In genomic region chr7:79729169-79729568, GRCm38 (mm10) we compare ENCODE assay signal across 8 mouse cellular contexts. TPM values are rescaled to one million over a fixed set of nuclear protein-coding genes. Genes with fewer than 3 reads are reported as not detected.
DNase-seq lines count a peak whose midpoint lies in the region; ATAC-seq lines count a peak whose summit lies in the region.

No protein-coding gene starts in this region.

- intact Hi-C loops in heart, postnatal 36 days (cut with DNase I), result loop anchor here (1.0 to 5.0 kb wide), 3 partner anchors 67 to 232 kb away; partner anchors contain the start of gene Ticrr

- peak; percentile 45 to 83 for DNase-seq in heart, adult 18-20 months
- DNase-seq in heart, adult 11 months, result no peak
- peak; percentile 86 for DNase-seq in NIH3T3 (ENCODE audit: low read depth)
- DNase-seq in embryo, embryonic 11.5 days (ENCODE audit: low read depth, low spot score), result peak; percentile 57
- peak; percentile 68 to 78 for DNase-seq in heart, postnatal 36 days
- DNase-seq in layer of hippocampus, postnatal 25 days (ENCODE audit: extremely low spot score in 1 of 2, low spot score in 1 of 2), result peak; percentile 40 to 78
- DNase-seq in spleen, postnatal 4 days (ENCODE audit: low spot score in 2 of 2), result peak; percentile 56 to 84

- ATAC-seq in megakaryocyte-erythroid progenitor cell, adult 5-6 weeks (replicated peaks; ENCODE audit: low FRiP score, low TSS enrichment, poor library complexity, severe bottlenecking), result peak; percentile 53

RNA-seq across cellular contexts. Expression of gene Plin1, which starts 3.5 kb away (rescaled TPM):
- total RNA-seq in heart, adult 18-20 months (2021), result 10 to 100 TPM in 1 of 2 experiments, 1 to 10 TPM in 1; 9.4 to 52.1 TPM
- 10 to 100 TPM in 1 of 2 experiments, 1 to 10 TPM in 1; 2.2 to 12.4 TPM for total RNA-seq in heart, postnatal 36 days (2021)
- under 1 TPM; 0.28 to 0.49 TPM for total RNA-seq in layer of hippocampus, postnatal 25 days (2021)
- not detected in 2 replicates for total RNA-seq in megakaryocyte-erythroid progenitor cell, adult 5-6 weeks (2014; fragmentation: Nextera tagmentation)
- not detected in 2 replicates for total RNA-seq in megakaryocyte-erythroid progenitor cell, adult 5-6 weeks (2017)

RNA-seq across cellular contexts. Expression of gene Kif7, which starts 13.6 kb away (rescaled TPM):
- 1 to 10 TPM in 1 of 2 experiments, under 1 TPM in 1; 0.82 to 1.1 TPM for total RNA-seq in heart, adult 18-20 months (2021)
- 1 to 10 TPM; 1.4 to 2.0 TPM for total RNA-seq in heart, postnatal 36 days (2021)
- 1 to 10 TPM; 1.9 to 2.4 TPM for total RNA-seq in layer of hippocampus, postnatal 25 days (2021)
- total RNA-seq in megakaryocyte-erythroid progenitor cell, adult 5-6 weeks (2014; fragmentation: Nextera tagmentation), result 0.28 and 0.79 TPM in 2 replicates
- 1.8 and 2.5 TPM in 2 replicates for total RNA-seq in megakaryocyte-erythroid progenitor cell, adult 5-6 weeks (2017)

RNA-seq across cellular contexts. Expression of gene Pex11a, which starts 13.8 kb away (rescaled TPM):
- 10 to 100 TPM; 18.0 to 21.4 TPM for total RNA-seq in heart, adult 18-20 months (2021)
- 10 to 100 TPM; 17.1 to 17.4 TPM for total RNA-seq in heart, postnatal 36 days (2021)
- 10 to 100 TPM; 11.5 to 13.5 TPM for total RNA-seq in layer of hippocampus, postnatal 25 days (2021)
- total RNA-seq in megakaryocyte-erythroid progenitor cell, adult 5-6 weeks (2014; fragmentation: Nextera tagmentation), result 5.4 and 8.6 TPM in 2 replicates
- total RNA-seq in megakaryocyte-erythroid progenitor cell, adult 5-6 weeks (2017), result 4.6 and 6.0 TPM in 2 replicates

RNA-seq across cellular contexts. Expression of gene Wdr93, which starts 13.8 kb away (rescaled TPM):
- total RNA-seq in heart, adult 18-20 months (2021), result under 1 TPM; 0.22 to 0.41 TPM
- under 1 TPM in 1 of 2 experiments, not detected in 1; 0.14 TPM for total RNA-seq in heart, postnatal 36 days (2021)
- total RNA-seq in layer of hippocampus, postnatal 25 days (2021), result under 1 TPM; 0.26 to 0.27 TPM
- total RNA-seq in megakaryocyte-erythroid progenitor cell, adult 5-6 weeks (2014; fragmentation: Nextera tagmentation), result not detected in 2 replicates
- total RNA-seq in megakaryocyte-erythroid progenitor cell, adult 5-6 weeks (2017), result not detected in 2 replicates
